Mouse (Mus musculus): Measurements from ENCODE around the gene Krtap6-2.

Gene Krtap6-2

DNA sequence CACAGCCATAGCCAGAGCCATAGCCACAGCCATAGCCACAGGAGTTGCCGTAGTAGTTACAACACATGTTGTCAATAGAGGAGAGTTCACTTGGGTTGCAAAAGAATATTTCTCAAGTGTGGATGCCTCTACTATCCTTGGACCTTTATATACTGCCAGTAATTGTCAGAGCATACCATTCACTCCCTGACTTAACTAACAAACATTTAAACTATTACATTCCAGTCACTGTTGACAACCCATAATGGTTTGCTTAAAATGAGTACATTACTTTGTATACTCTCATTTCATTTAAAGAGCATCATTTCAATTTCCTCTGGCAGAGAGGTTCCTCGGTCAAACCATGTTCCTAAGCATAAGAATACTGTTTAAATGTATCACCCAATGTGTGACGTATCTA lies at the start of gene Krtap6-2:
Gene Krtap6-2, minus strand, starts transcription at position 101 of the 400 bp plus-strand sequence.
- DNase-seq, result no peak

DNA sequence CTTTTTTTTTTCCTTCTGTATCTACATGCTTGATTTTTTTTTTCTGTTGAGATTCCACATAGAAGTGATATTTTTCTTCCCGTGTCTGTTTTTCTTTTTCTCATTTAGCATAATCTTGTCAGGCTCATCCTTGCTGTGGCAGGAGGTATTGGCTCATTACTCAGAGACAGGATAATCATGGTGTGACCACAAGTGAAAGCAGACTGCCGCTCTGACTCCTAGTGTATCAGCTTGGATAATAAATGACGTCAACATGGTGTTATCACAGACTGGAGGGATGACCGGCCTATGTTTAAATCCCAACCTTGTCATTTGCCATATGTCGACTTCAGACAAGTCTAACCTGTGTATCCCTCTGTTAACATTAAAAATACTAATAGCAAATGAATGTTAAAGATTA lies 41.3 kb upstream of the Krtap6-2 start:
- DNase-seq, result no peak

DNA sequence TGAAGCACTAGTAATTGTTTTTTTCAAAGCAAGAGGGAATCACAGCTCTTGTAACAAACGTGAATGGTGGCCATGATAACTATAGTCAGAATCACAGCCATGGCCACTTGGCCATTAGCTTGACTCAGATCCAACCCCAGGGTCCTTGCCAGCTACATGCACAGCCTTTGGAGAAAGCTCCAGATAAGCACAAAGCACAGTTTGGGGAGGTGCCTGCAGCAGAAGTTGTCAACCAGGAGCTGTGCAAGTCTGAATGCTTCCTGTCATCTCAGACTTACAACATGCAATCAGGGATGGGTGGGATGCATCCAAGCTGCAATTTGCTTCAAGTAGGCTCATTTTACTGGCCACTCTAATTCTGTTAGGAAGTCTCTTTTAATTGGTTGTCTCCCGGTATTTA lies 9.7 kb upstream of the Krtap6-2 start:
- DNase-seq, result no peak

- no peak for DNase-seq
Observed at GRCm38 (mm10) chr16:89425310-89425709, 5.4 kb upstream of the Krtap6-2 start.

DNA sequence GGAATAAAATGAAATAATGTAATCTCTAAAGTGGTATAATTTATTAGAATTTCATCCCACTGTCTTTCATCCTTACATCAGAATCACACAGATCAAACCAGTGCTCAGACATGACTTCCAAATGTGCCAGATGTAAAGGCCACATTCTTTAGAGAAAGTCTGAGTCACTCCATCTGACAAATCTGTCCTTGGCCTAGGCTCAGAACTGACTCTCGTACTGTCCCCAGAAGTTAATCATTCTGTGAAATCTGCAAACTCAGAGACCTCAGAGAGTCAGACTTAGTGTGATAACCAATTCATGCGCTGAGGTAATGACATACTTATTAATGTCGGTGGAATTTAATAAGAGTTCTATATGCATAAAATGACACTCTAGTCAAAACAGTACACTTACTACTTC lies 3.6 kb downstream of the Krtap6-2 start:
- no peak for DNase-seq

GRCm38 (mm10) chr16:89410345-89411068 lies 9.4 kb downstream of the Krtap6-2 start:
- no peak for DNase-seq

GRCm38 (mm10) chr16:89403768-89404167 lies 16.1 kb downstream of the Krtap6-2 start, which contains the start of gene Krtap21-1:
Krtap21-1 (minus strand) TSS chr16:89403868.
- DNase-seq, result no peak

DNA sequence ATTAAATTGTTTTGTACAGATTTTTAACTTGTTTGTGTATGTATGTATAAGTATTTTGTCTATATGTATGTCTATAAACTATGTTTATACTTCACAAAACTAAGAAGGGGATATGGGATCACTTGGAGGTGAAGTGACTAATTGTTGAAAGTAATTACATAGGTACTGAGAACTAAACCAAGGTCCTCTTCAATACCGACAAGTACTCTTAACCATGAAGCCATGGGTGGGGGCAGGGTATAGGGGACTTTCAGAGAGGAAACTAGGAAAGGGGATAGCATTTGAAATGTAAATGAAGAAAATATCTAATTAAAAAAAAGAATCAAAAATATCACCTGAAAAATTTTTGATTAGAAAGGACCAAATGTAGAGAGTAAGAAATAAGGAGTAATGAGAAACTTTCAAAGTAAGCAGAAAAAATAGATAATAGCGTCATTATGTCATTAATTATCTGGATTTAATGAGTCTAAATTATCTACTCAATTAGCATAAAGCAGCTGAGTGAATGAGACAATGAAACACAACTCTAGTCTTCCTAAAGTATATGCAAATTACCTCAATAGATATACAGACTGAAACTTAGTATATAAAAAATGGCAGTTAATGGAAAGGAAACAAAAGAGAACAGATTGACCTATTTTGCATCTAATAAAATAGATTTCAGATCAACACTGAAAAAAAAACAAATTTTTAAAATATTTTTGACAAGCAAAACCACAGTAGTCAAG lies 47.0 kb downstream of the Krtap6-2 start:
- DNase-seq, result no peak
